Mouse (Mus musculus): ENCODE data around the gene Ly6g6d.
"Not testable (repeated sequence)": the region's sequence is repeated elsewhere in the genome, so short reads cannot be mapped to it uniquely, and the experiment has no call there.

Gene Ly6g6d

GRCm38 (mm10) chr17:35048149-35048931, 29.5 kb downstream of the Ly6g6d start:
- DNase-seq (ENCODE audit: low spot score) = no peak

GRCm38 (mm10) chr17:35047688-35048087, 30.2 kb downstream of the Ly6g6d start:
- no peak for DNase-seq (ENCODE audit: low spot score)

- DNase-seq (ENCODE audit: low spot score) = peak; percentile 91
Observed at GRCm38 (mm10) chr17:35046681-35047455, 31.0 kb downstream of the Ly6g6d start, which contains the start of gene Msh5. Gene Msh5, minus strand, starts transcription at chr17:35046745.

- no peak for DNase-seq (ENCODE audit: low spot score)
Observed at GRCm38 (mm10) chr17:35045807-35046680, 31.8 kb downstream of the Ly6g6d start.

- DNase-seq (ENCODE audit: low spot score) = no peak
Observed at GRCm38 (mm10) chr17:35044904-35045806, 32.7 kb downstream of the Ly6g6d start.

- no peak for DNase-seq (ENCODE audit: low spot score)
Observed at GRCm38 (mm10) chr17:35043794-35044193, 34.1 kb downstream of the Ly6g6d start.

GRCm38 (mm10) chr17:35039121-35039873, 38.6 kb downstream of the Ly6g6d start:
- no peak for DNase-seq (ENCODE audit: low spot score)

- no peak for DNase-seq (ENCODE audit: low spot score)
Observed at GRCm38 (mm10) chr17:35034896-35035295, 43.0 kb downstream of the Ly6g6d start.

- DNase-seq (ENCODE audit: low spot score) = not testable (repeated sequence)
Observed at GRCm38 (mm10) chr17:35033703-35034102, 44.2 kb downstream of the Ly6g6d start.

GRCm38 (mm10) chr17:35032323-35032870, 45.5 kb downstream of the Ly6g6d start:
- DNase-seq (ENCODE audit: low spot score) = no peak

GRCm38 (mm10) chr17:35031880-35032279, 46.0 kb downstream of the Ly6g6d start:
- no peak for DNase-seq (ENCODE audit: low spot score)

GRCm38 (mm10) chr17:35031272-35031671, 46.6 kb downstream of the Ly6g6d start:
- no peak for DNase-seq (ENCODE audit: low spot score)

GRCm38 (mm10) chr17:35029691-35030532, 48.0 kb downstream of the Ly6g6d start:
- no peak for DNase-seq (ENCODE audit: low spot score)

- DNase-seq (ENCODE audit: low spot score) = no peak
Observed at GRCm38 (mm10) chr17:35028315-35028714, 49.5 kb downstream of the Ly6g6d start.

GRCm38 (mm10) chr17:35027277-35028068, 50.4 kb downstream of the Ly6g6d start, which contains the start of gene Sapcd1:
Gene Sapcd1, minus strand, starts transcription at chr17:35028016.
- no peak for DNase-seq (ENCODE audit: low spot score)

GRCm38 (mm10) chr17:35026206-35026605, 51.7 kb downstream of the Ly6g6d start:
- DNase-seq (ENCODE audit: low spot score) = no peak

- no peak for DNase-seq (ENCODE audit: low spot score)
Observed at GRCm38 (mm10) chr17:35024691-35025488, 53.0 kb downstream of the Ly6g6d start.
